8 mouse cellular contexts compared by ENCODE assay signal in the genomic region with DNA sequence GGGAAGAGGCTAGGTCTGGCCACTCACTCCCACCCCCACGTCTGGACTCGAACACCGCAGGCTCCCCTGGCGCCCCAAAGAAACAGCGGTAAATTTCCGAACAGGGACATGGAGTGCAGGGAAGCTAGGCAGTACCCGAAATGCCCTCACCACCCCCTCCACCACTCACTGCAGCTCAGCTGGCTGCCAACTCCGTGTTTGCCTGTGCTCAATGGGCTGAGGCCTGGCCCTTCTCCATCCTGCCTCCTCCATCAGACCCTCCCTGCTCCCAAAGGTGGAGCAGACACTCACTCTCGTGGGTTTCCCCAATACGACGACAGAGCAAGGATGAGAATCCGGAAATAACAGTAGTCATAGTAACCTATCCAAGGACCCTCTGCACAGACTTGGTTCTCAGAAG. TPM values are rescaled to one million over a fixed set of nuclear protein-coding genes. Genes with fewer than 3 reads are reported as not detected.
DNase-seq lines count a peak whose midpoint lies in the region; ATAC-seq lines count a peak whose summit lies in the region.

No protein-coding gene starts in this region.

- peak; percentile 39 for ATAC-seq in frontal cortex, adult (ENCODE audit: low TSS enrichment)
- ATAC-seq in kidney, embryonic 16.5 days (ENCODE audit: low FRiP score, low TSS enrichment): 0 out of 2 replicates have a peak, but pooled peaks have one; percentile 11
- ATAC-seq in liver, embryonic 13.5 days (ENCODE audit: low read depth): no peak
- ATAC-seq in neural tube, embryonic 15.5 days (ENCODE audit: low FRiP score): peak; percentile 32; the same call in 1 of the 2 replicates
- ATAC-seq in inflammation-experienced regulatory T-cells, adult 6 months: no peak

- no peaks in the 10 kb centered on the region for H3K9me3 ChIP-seq in kidney, embryonic 16.5 days (ENCODE audit: low read length)
- H3K9me3 ChIP-seq in liver, embryonic 13.5 days (replicated peaks): no peaks in the 10 kb centered on the region
- H3K9me3 ChIP-seq in neural tube, embryonic 15.5 days (replicated peaks): no peaks in the 10 kb centered on the region

- peak; percentile 56 for DNase-seq in 3T3-L1 (ENCODE audit: low read depth, low spot score)
- peak; percentile 51 for DNase-seq in adrenal gland, postnatal 25 days
- DNase-seq in liver, embryonic 13.5 days: no peak
- no peak for DNase-seq in natural killer cell, adult 2 months (ENCODE audit: low spot score in 2 of 2)

- H3K4me3 ChIP-seq in kidney, embryonic 16.5 days (ENCODE audit: low read length): peak overlapping the region; percentile 60
- peak overlapping the region; percentile 77 for H3K4me3 ChIP-seq in liver, embryonic 13.5 days (replicated peaks)
- H3K4me3 ChIP-seq in neural tube, embryonic 15.5 days (replicated peaks): peak overlapping the region; percentile 90

- WGBS in kidney, embryonic 16.5 days: 7% methylated on average over 12 of the region's 12 CpGs
- WGBS in liver, embryonic 13.5 days (ENCODE audit: insufficient replicate concordance): 53% methylated on average over 12 of the region's 12 CpGs
- WGBS in neural tube, embryonic 15.5 days: 1% methylated on average over 12 of the region's 12 CpGs

- H3K27me3 ChIP-seq in kidney, embryonic 16.5 days (ENCODE audit: insufficient read depth, low read length): no peaks in the 10 kb centered on the region
- H3K27me3 ChIP-seq in liver, embryonic 13.5 days: 0 out of 2 replicates have a peak, but pooled peaks cover 13% of the 10 kb centered on the region
- H3K27me3 ChIP-seq in neural tube, embryonic 15.5 days (replicated peaks): no peaks in the 10 kb centered on the region

- peaks cover 65% of the 10 kb centered on the region for H3K4me1 ChIP-seq in kidney, embryonic 16.5 days (ENCODE audit: insufficient read depth, low read length)
- H3K4me1 ChIP-seq in liver, embryonic 13.5 days (replicated peaks): peaks cover 76% of the 10 kb centered on the region
- peaks cover 69% of the 10 kb centered on the region for H3K4me1 ChIP-seq in neural tube, embryonic 15.5 days

- peak overlapping the region; percentile 95 for H3K9ac ChIP-seq in kidney, embryonic 16.5 days (replicated peaks; ENCODE audit: low read length)
- no peak overlapping the region for H3K9ac ChIP-seq in liver, embryonic 13.5 days
- H3K9ac ChIP-seq in neural tube, embryonic 15.5 days (replicated peaks): peak overlapping the region; percentile 87

- H3K4me2 ChIP-seq in kidney, embryonic 16.5 days (replicated peaks; ENCODE audit: low read depth, low read length): peak overlapping the region; percentile 97
- peak overlapping the region; percentile 96 for H3K4me2 ChIP-seq in liver, embryonic 13.5 days
- peak overlapping the region; percentile 82 for H3K4me2 ChIP-seq in neural tube, embryonic 15.5 days

- H3K27ac ChIP-seq in kidney, embryonic 16.5 days (ENCODE audit: low read length): peak overlapping the region; percentile 93
- H3K27ac ChIP-seq in liver, embryonic 13.5 days: no peak overlapping the region
- H3K27ac ChIP-seq in neural tube, embryonic 15.5 days (replicated peaks): peak overlapping the region; percentile 92

- no peaks in the 10 kb centered on the region for H3K36me3 ChIP-seq in kidney, embryonic 16.5 days (ENCODE audit: insufficient read depth, low read length)
- no peaks in the 10 kb centered on the region for H3K36me3 ChIP-seq in liver, embryonic 13.5 days
- H3K36me3 ChIP-seq in neural tube, embryonic 15.5 days: no peaks in the 10 kb centered on the region

RNA-seq across cellular contexts. Expression of a gene that starts 2.2 kb away (rescaled TPM):
- 316 and 358 TPM in 2 replicates for total RNA-seq in adrenal gland, postnatal 25 days (2021)
- polyA plus RNA-seq in kidney, embryonic 16.5 days (2015; fragmentation: Nextera tagmentation; extraction: Ambion mirVana): 25.9 and 27.5 TPM in 2 replicates
- polyA plus RNA-seq in liver, embryonic 13.5 days (2015; fragmentation: Nextera tagmentation; extraction: Ambion mirVana): 3.9 and 4.5 TPM in 2 replicates
- 24.2 and 28.5 TPM in 2 replicates for polyA plus RNA-seq in neural tube, embryonic 15.5 days (2015; fragmentation: Nextera tagmentation; extraction: Ambion mirVana)
- 1 to 10 TPM; 3.9 to 6.7 (median 4.7) TPM for polyA plus RNA-seq in inflammation-experienced regulatory T-cells, adult 6 months (2017; shearing (Covaris generic))

Comparison
In these comparisons a context has a peak if more than half of its experiments do, and no peak if none do; other contexts are left out.
1. DNase-seq: peak in 3T3-L1 (single experiment) and adrenal gland, postnatal 25 days (single experiment); none in liver, embryonic 13.5 days (single experiment) and natural killer cell, adult 2 months (0 of 2).
2. ATAC-seq: peak in frontal cortex, adult (single experiment), kidney, embryonic 16.5 days (single experiment) and neural tube, embryonic 15.5 days (single experiment); none in liver, embryonic 13.5 days (single experiment) and inflammation-experienced regulatory T-cells, adult 6 months (single experiment).
3. Peak in every context shown above with its lines, with median percentiles within 50 percentile points of each other: H3K4me2 ChIP-seq and H3K4me3 ChIP-seq.